Mouse (Mus musculus) urinary bladder, postnatal 14 days (tissue): ENCODE results near the gene Plppr3.
"Not testable (repeated sequence)": the region's sequence is repeated elsewhere in the genome, so short reads cannot be mapped to it uniquely, and the experiment has no call there.

Source experiments
- DNase-seq: peaks from one replicate; pipeline ENCODE4 v3.0.0; 2021; ENCODE audit warnings: low spot score

The Plppr3 gene

GRCm38 (mm10) chr10:79900951-79901410 is 26.5 kb upstream of the Plppr3 start:
- no peak for DNase-seq

GRCm38 (mm10) chr10:79897316-79898245 is 23.1 kb upstream of the Plppr3 start:
- DNase-seq, result no peak

GRCm38 (mm10) chr10:79896814-79897213 is 22.4 kb upstream of the Plppr3 start:
- DNase-seq, result no peak

- DNase-seq, result no peak
Measured at GRCm38 (mm10) chr10:79896306-79896705, 21.9 kb upstream of the Plppr3 start.

- DNase-seq, result peak; percentile 76
Measured at GRCm38 (mm10) chr10:79892451-79893118, 18.2 kb upstream of the Plppr3 start.

GRCm38 (mm10) chr10:79890670-79891069 is 16.2 kb upstream of the Plppr3 start, which contains the start of gene Cfd:
TSS of gene Cfd (plus strand) at chr10:79890853.
- no peak for DNase-seq

- no peak for DNase-seq
Measured at GRCm38 (mm10) chr10:79889386-79889785, 15.0 kb upstream of the Plppr3 start.

- no peak for DNase-seq
Measured at GRCm38 (mm10) chr10:79886611-79887010, 12.2 kb upstream of the Plppr3 start.

GRCm38 (mm10) chr10:79886054-79886453 is 11.6 kb upstream of the Plppr3 start, which contains the start of gene Elane:
TSS of gene Elane (plus strand) at chr10:79886247.
- no peak for DNase-seq

- DNase-seq, result not testable (repeated sequence)
Measured at GRCm38 (mm10) chr10:79884938-79885337, 10.5 kb upstream of the Plppr3 start.

GRCm38 (mm10) chr10:79884446-79884845 is 10.0 kb upstream of the Plppr3 start:
- DNase-seq, result no peak

GRCm38 (mm10) chr10:79883297-79884084 is 9.1 kb upstream of the Plppr3 start:
- DNase-seq, result peak; percentile 84

- no peak for DNase-seq
Measured at GRCm38 (mm10) chr10:79881981-79882380, 7.5 kb upstream of the Plppr3 start.

GRCm38 (mm10) chr10:79880721-79881120 is 6.3 kb upstream of the Plppr3 start:
- DNase-seq, result no peak

GRCm38 (mm10) chr10:79879527-79879926 is 5.1 kb upstream of the Plppr3 start:
- no peak for DNase-seq

GRCm38 (mm10) chr10:79877757-79878156 is 3.3 kb upstream of the Plppr3 start:
- no peak for DNase-seq

- no peak for DNase-seq
Measured at GRCm38 (mm10) chr10:79877174-79877573, 2.7 kb upstream of the Plppr3 start.

GRCm38 (mm10) chr10:79873715-79874289 is 632 bp downstream of the Plppr3 start:
- no peak for DNase-seq

GRCm38 (mm10) chr10:79873313-79873712 is 1.1 kb downstream of the Plppr3 start:
- DNase-seq, result no peak

- no peak for DNase-seq
Measured at GRCm38 (mm10) chr10:79872862-79873261, 1.6 kb downstream of the Plppr3 start.

- DNase-seq, result no peak
Measured at GRCm38 (mm10) chr10:79871845-79872244, 2.6 kb downstream of the Plppr3 start.

GRCm38 (mm10) chr10:79866601-79867000 is 7.8 kb downstream of the Plppr3 start:
- no peak for DNase-seq
